Comparison of ENCODE assay signal across 8 mouse cellular contexts in genomic region chr7:5061774-5062359, GRCm38 (mm10). TPM values are rescaled to one million over a fixed set of nuclear protein-coding genes. Genes with fewer than 3 reads are reported as not detected.
DNase-seq lines count a peak whose midpoint lies in the region; ATAC-seq and TF ChIP-seq lines count a peak whose summit lies in the region.

Gene U2af2, plus strand, starts transcription at chr7:5062143.

- no peaks in the 10 kb centered on the region for H3K27me3 ChIP-seq in ES-Bruce4 (ENCODE audit: control insufficient read depth, insufficient read depth, low read length, poor library complexity, severe bottlenecking)
- H3K27me3 ChIP-seq in forebrain, embryonic 12.5 days: peaks cover 19% of the 10 kb centered on the region
- H3K27me3 ChIP-seq in heart, embryonic 16.5 days (ENCODE audit: control insufficient read depth, insufficient read depth, low read length): peaks cover 14% of the 10 kb centered on the region
- peaks cover 17% of the 10 kb centered on the region for H3K27me3 ChIP-seq in liver, embryonic 16.5 days (ENCODE audit: control insufficient read depth, insufficient read depth, low read depth, low read length)
- H3K27me3 ChIP-seq in neural tube, embryonic 13.5 days: peaks cover 20% of the 10 kb centered on the region

- H3K4me2 ChIP-seq in forebrain, embryonic 12.5 days: peak within 1 kb of the TSS; percentile 86
- peak within 1 kb of the TSS; percentile 96 for H3K4me2 ChIP-seq in heart, embryonic 16.5 days (ENCODE audit: low read depth, low read length)
- H3K4me2 ChIP-seq in liver, embryonic 16.5 days (ENCODE audit: low read depth, low read length): peak within 1 kb of the TSS; percentile 98
- H3K4me2 ChIP-seq in neural tube, embryonic 13.5 days: peak within 1 kb of the TSS; percentile 97

- peak; percentile 19; the same call in 1 of the 2 replicates for ATAC-seq in cerebellum, adult (ENCODE audit: insufficient number of reproducible peaks, low FRiP score, low TSS enrichment)
- ATAC-seq in forebrain, embryonic 12.5 days (ENCODE audit: low FRiP score): peak; percentile 85
- peak; percentile 68 for ATAC-seq in heart, embryonic 16.5 days (replicated peaks; ENCODE audit: extremely low read depth, insufficient read depth, low FRiP score)
- peak; percentile 77 for ATAC-seq in liver, embryonic 16.5 days (ENCODE audit: low read depth)
- ATAC-seq in neural tube, embryonic 13.5 days (ENCODE audit: low read depth): peak; percentile 77

- DNase-seq in kidney, postnatal 36 days: peak; percentile 95 to 98
- peak; percentile 90 for DNase-seq in telencephalon, adult 2 months (ENCODE audit: low read depth, low spot score)

- no peak for TF ChIP-seq CTCF in ES-Bruce4 (IDR thresholded peaks at IDR 0.05; ENCODE audit: low read depth, low read length)

- H3K9me3 ChIP-seq in ES-Bruce4 (replicated peaks; ENCODE audit: control insufficient read depth, insufficient read depth, low read length, poor library complexity, severe bottlenecking): no peaks in the 10 kb centered on the region
- no peaks in the 10 kb centered on the region for H3K9me3 ChIP-seq in forebrain, embryonic 12.5 days
- no peaks in the 10 kb centered on the region for H3K9me3 ChIP-seq in heart, embryonic 16.5 days (replicated peaks; ENCODE audit: control insufficient read depth, low read length)
- no peaks in the 10 kb centered on the region for H3K9me3 ChIP-seq in liver, embryonic 16.5 days (replicated peaks; ENCODE audit: control insufficient read depth, low read length)
- no peaks in the 10 kb centered on the region for H3K9me3 ChIP-seq in neural tube, embryonic 13.5 days

- peak within 1 kb of the TSS; percentile 93 for H3K9ac ChIP-seq in ES-Bruce4 (ENCODE audit: low read depth, poor library complexity, severe bottlenecking)
- H3K9ac ChIP-seq in forebrain, embryonic 12.5 days: peak within 1 kb of the TSS; percentile 74
- H3K9ac ChIP-seq in heart, embryonic 16.5 days (ENCODE audit: low read length): peak within 1 kb of the TSS; percentile 97
- H3K9ac ChIP-seq in liver, embryonic 16.5 days (ENCODE audit: low read depth, low read length): peak within 1 kb of the TSS; percentile 94
- H3K9ac ChIP-seq in neural tube, embryonic 13.5 days: peak within 1 kb of the TSS; percentile 88

- no peak for TF ChIP-seq POLR2A in ES-Bruce4 (IDR thresholded peaks at IDR 0.05; ENCODE audit: insufficient read depth, low read length)

- H3K4me1 ChIP-seq in ES-Bruce4 (ENCODE audit: control insufficient read depth, insufficient read depth, low read length): peaks cover 10% of the 10 kb centered on the region
- H3K4me1 ChIP-seq in forebrain, embryonic 12.5 days: peaks cover 46% of the 10 kb centered on the region
- H3K4me1 ChIP-seq in heart, embryonic 16.5 days (ENCODE audit: control insufficient read depth, insufficient read depth, low read length): peaks cover 34% of the 10 kb centered on the region
- H3K4me1 ChIP-seq in liver, embryonic 16.5 days (ENCODE audit: control insufficient read depth, low read depth, low read length): peaks cover 39% of the 10 kb centered on the region
- H3K4me1 ChIP-seq in neural tube, embryonic 13.5 days (replicated peaks): peaks cover 71% of the 10 kb centered on the region

- peaks cover 3% of the 10 kb centered on the region; the same call in 1 of the 2 replicates for H3K36me3 ChIP-seq in ES-Bruce4 (ENCODE audit: control insufficient read depth, insufficient read depth, low read length, poor library complexity, severe bottlenecking)
- H3K36me3 ChIP-seq in forebrain, embryonic 12.5 days (replicated peaks): peaks cover 13% of the 10 kb centered on the region
- H3K36me3 ChIP-seq in heart, embryonic 16.5 days (ENCODE audit: control insufficient read depth, insufficient read depth): peaks cover 9% of the 10 kb centered on the region
- H3K36me3 ChIP-seq in liver, embryonic 16.5 days (ENCODE audit: control insufficient read depth, insufficient read depth): peaks cover 7% of the 10 kb centered on the region; the same call in 1 of the 2 replicates
- H3K36me3 ChIP-seq in neural tube, embryonic 13.5 days: peaks cover 12% of the 10 kb centered on the region

- WGBS in forebrain, embryonic 12.5 days: under 1% methylated on average over 61 of the region's 65 CpGs
- under 1% methylated on average over 63 of the region's 65 CpGs for WGBS in heart, embryonic 16.5 days
- WGBS in liver, embryonic 16.5 days (ENCODE audit: insufficient replicate concordance): under 1% methylated on average over 64 of the region's 65 CpGs
- WGBS in neural tube, embryonic 13.5 days: under 1% methylated on average over 63 of the region's 65 CpGs

- 0 out of 2 replicates have a peak, but pooled peaks have one; percentile 31 for TF ChIP-seq EP300 in ES-Bruce4 (IDR thresholded peaks at IDR 0.05; ENCODE audit: insufficient read depth, low read depth, low read length)

- peak within 1 kb of the TSS; percentile 95 for H3K27ac ChIP-seq in ES-Bruce4 (ENCODE audit: insufficient read depth, low read length)
- peak within 1 kb of the TSS; percentile 99 for H3K27ac ChIP-seq in forebrain, embryonic 12.5 days
- peak within 1 kb of the TSS; percentile 100 for H3K27ac ChIP-seq in heart, embryonic 16.5 days (ENCODE audit: low read length)
- peak within 1 kb of the TSS; percentile 99 for H3K27ac ChIP-seq in liver, embryonic 16.5 days (ENCODE audit: low read length)
- H3K27ac ChIP-seq in neural tube, embryonic 13.5 days (replicated peaks): peak within 1 kb of the TSS; percentile 99

- peak within 1 kb of the TSS; percentile 87 for H3K4me3 ChIP-seq in ES-Bruce4 (ENCODE audit: low read depth, low read length)
- peak within 1 kb of the TSS; percentile 72 for H3K4me3 ChIP-seq in forebrain, embryonic 12.5 days (replicated peaks)
- H3K4me3 ChIP-seq in heart, embryonic 16.5 days (ENCODE audit: low read length): peak within 1 kb of the TSS; percentile 88
- peak within 1 kb of the TSS; percentile 78 for H3K4me3 ChIP-seq in liver, embryonic 16.5 days (ENCODE audit: low read depth, low read length)
- peak within 1 kb of the TSS; percentile 82 for H3K4me3 ChIP-seq in neural tube, embryonic 13.5 days

RNA-seq across cellular contexts. Expression of gene U2af2, which starts in this region (rescaled TPM):
- 236 and 262 TPM in 2 replicates for polyA plus RNA-seq in ES-Bruce4 (2011; ENCODE audit: insufficient read depth, insufficient read length, low read depth, missing spikeins)
- polyA plus RNA-seq in forebrain, embryonic 12.5 days (2016; fragmentation: Nextera tagmentation; extraction: Ambion mirVana): 165 and 166 TPM in 2 replicates
- polyA plus RNA-seq in heart, embryonic 16.5 days (2015; fragmentation: Nextera tagmentation; extraction: Ambion mirVana): 72.8 and 75.3 TPM in 2 replicates
- 48.2 and 48.8 TPM in 2 replicates for polyA plus RNA-seq in liver, embryonic 16.5 days (2015; fragmentation: Nextera tagmentation; extraction: Ambion mirVana)
- 105 and 112 TPM in 2 replicates for polyA plus RNA-seq in neural tube, embryonic 13.5 days (2015; fragmentation: Nextera tagmentation; extraction: Ambion mirVana)

Comparison
In these comparisons a context has a peak if more than half of its experiments do, and no peak if none do; other contexts are left out.
1. Peak in every context shown above with its lines: DNase-seq, ATAC-seq, H3K4me3 ChIP-seq and H3K27ac ChIP-seq.
2. ATAC-seq: peak in every context shown above with its lines; median percentile 85 in forebrain, embryonic 12.5 days; 77 in liver, embryonic 16.5 days; 77 in neural tube, embryonic 13.5 days; 68 in heart, embryonic 16.5 days; 19 in cerebellum, adult.